Mouse (Mus musculus): ENCODE results near the gene Olfr1234. TPM values are rescaled to one million over a fixed set of nuclear protein-coding genes. Genes with fewer than 3 reads are reported as not detected.

Olfr1234 gene
- not detected for total RNA-seq (2021)
- long read RNA-seq, experiment 1 = 0 reads
- long read RNA-seq, experiment 2 = 0 reads

GRCm38 (mm10) chr2:89364765-89365164 lies at the start of gene Olfr1234:
Gene Olfr1234 (minus strand): TSS chr2:89364865.
- DNase-seq (ENCODE audit: low spot score in 2 of 2) = no peak

GRCm38 (mm10) chr2:89409576-89409975 lies 44.9 kb upstream of the Olfr1234 start, which contains the start of gene Olfr1238:
Gene Olfr1238 (minus strand): TSS chr2:89409676.
- no peak for DNase-seq (ENCODE audit: low spot score in 2 of 2)

GRCm38 (mm10) chr2:89400882-89401281 lies 36.2 kb upstream of the Olfr1234 start:
- DNase-seq (ENCODE audit: low spot score in 2 of 2) = no peak

GRCm38 (mm10) chr2:89342298-89342697 lies 22.4 kb downstream of the Olfr1234 start, which contains the start of gene Olfr1233:
Gene Olfr1233 (minus strand): TSS chr2:89342398.
- DNase-seq (ENCODE audit: low spot score in 2 of 2) = no peak

GRCm38 (mm10) chr2:89329575-89329974 lies 35.1 kb downstream of the Olfr1234 start, which contains the start of gene Olfr1232:
Gene Olfr1232 (minus strand): TSS chr2:89329675.
- DNase-seq (ENCODE audit: low spot score in 2 of 2) = no peak

Other genes starting within 250 kb of the Olfr1234 start
- not detected for gene Olfr1221, start 247.6 kb downstream of the Olfr1234 start, total RNA-seq (2021)
- not detected for gene Olfr1222, start 231.8 kb downstream of the Olfr1234 start, total RNA-seq (2021)
- not detected for gene Olfr1223, start 213.3 kb downstream of the Olfr1234 start, total RNA-seq (2021)
- not detected for gene Olfr1224-ps1, start 200.8 kb downstream of the Olfr1234 start, total RNA-seq (2021)
- not detected for gene Olfr1225, start 190.2 kb downstream of the Olfr1234 start, total RNA-seq (2021)
- gene Olfr1226, start 164.8 kb downstream of the Olfr1234 start, total RNA-seq (2021) = not detected
- not detected for gene Olfr1228, start 110.8 kb downstream of the Olfr1234 start, total RNA-seq (2021)
- not detected for gene Olfr1229, start 76.9 kb downstream of the Olfr1234 start, total RNA-seq (2021)
- not detected for gene Olfr1230, start 67.6 kb downstream of the Olfr1234 start, total RNA-seq (2021)
- not detected for gene Olfr1231, start 57.8 kb downstream of the Olfr1234 start, total RNA-seq (2021)
- not detected for gene Olfr1232, start 35.2 kb downstream of the Olfr1234 start, total RNA-seq (2021)
- not detected for gene Olfr1233, start 22.5 kb downstream of the Olfr1234 start, total RNA-seq (2021)
- gene Olfr1238, start 44.8 kb upstream of the Olfr1234 start, total RNA-seq (2021) = not detected
- not detected for gene Olfr1239, start 55.5 kb upstream of the Olfr1234 start, total RNA-seq (2021)
- not detected for gene Olfr1240, start 78.1 kb upstream of the Olfr1234 start, total RNA-seq (2021)
- not detected for gene Olfr1241, start 122.3 kb upstream of the Olfr1234 start, total RNA-seq (2021)
- gene Olfr1242, start 133.5 kb upstream of the Olfr1234 start, total RNA-seq (2021) = not detected
- gene Olfr1243, start 166.6 kb upstream of the Olfr1234 start, total RNA-seq (2021) = not detected
- gene Olfr1245, start 213.6 kb upstream of the Olfr1234 start, total RNA-seq (2021) = not detected
- not detected for gene Olfr1246, start 228.3 kb upstream of the Olfr1234 start, total RNA-seq (2021)
- gene Olfr1247, start 249.3 kb upstream of the Olfr1234 start, total RNA-seq (2021) = under 1 TPM in 1 of 2 experiments, not detected in 1; 0.06 TPM

All from adrenal gland, postnatal 4 days (tissue).